Mouse (Mus musculus) neural tube, embryonic 14.5 days (tissue): ENCODE measurements around the gene Cox7a1. TPM values are rescaled to one million over a fixed set of nuclear protein-coding genes. Genes with fewer than 3 reads are reported as not detected.

ENCODE experiments used
- ATAC-seq: fragments of 200-750 bp; cut with Nextera tagmentation; 2 replicates; pipeline ENCODE4 v1.8.0; 2017; ENCODE audit warnings: low read depth, mild to moderate bottlenecking, moderate TSS enrichment, moderate library complexity
- H3K27ac ChIP-seq: fragments of 300-500 bp; sonication (generic); 2 replicates; pipeline ENCODE4 v1.5.1; 2014; ENCODE audit warnings: low read depth, mild to moderate bottlenecking, control low read depth, low read length, moderate library complexity, mixed read lengths
- H3K27me3 ChIP-seq: fragments of 300-500 bp; sonication (generic); 2 replicates; pipeline ENCODE4 v1.6.1; 2014; ENCODE audit warnings: low read length; ENCODE audit not compliant: control insufficient read depth, insufficient read depth
- H3K36me3 ChIP-seq: fragments of 300-500 bp; sonication (generic); 2 replicates; pipeline ENCODE4 v1.6.1; 2014; ENCODE audit warnings: low read length, mixed read lengths; ENCODE audit not compliant: control insufficient read depth, insufficient read depth
- H3K4me1 ChIP-seq: fragments of 300-500 bp; sonication (generic); 2 replicates; pipeline ENCODE4 v1.6.1; 2014; ENCODE audit warnings: low read length; ENCODE audit not compliant: control insufficient read depth, insufficient read depth
- H3K4me2 ChIP-seq: fragments of 300-500 bp; sonication (generic); 2 replicates; pipeline ENCODE4 v1.6.1; 2014; ENCODE audit warnings: mild to moderate bottlenecking, low read depth, low read length, control low read depth
- H3K4me3 ChIP-seq: fragments of 300-500 bp; sonication (generic); 2 replicates; pipeline ENCODE4 v1.5.1; 2014; ENCODE audit warnings: low read depth, low read length, control low read depth, mixed read lengths
- H3K9ac ChIP-seq: fragments of 300-500 bp; sonication (generic); replicated peaks from 2 replicates; pipeline ENCODE4 v1.6.1; 2014; ENCODE audit warnings: low read depth, mild to moderate bottlenecking, control low read depth, low read length, mixed read lengths
- H3K9me3 ChIP-seq: fragments of 300-500 bp; sonication (generic); 2 replicates; pipeline ENCODE4 v1.6.1; 2016; ENCODE audit warnings: low read length; ENCODE audit not compliant: control insufficient read depth
- WGBS: fragments of 180-500 bp; shearing (Covaris S2); extraction: QIAGEN DNeasy Blood & Tissue Kit; methylation state at CpG from one replicate; pipeline ENCODE4 v1.1.7; 2014; 5-methylcytosine and 5-hydroxymethylcytosine counted together
- polyA plus RNA-seq: library from polyadenylated mRNA; unstranded; fragments of >200 nt; fragmentation: Nextera tagmentation; extraction: Ambion mirVana; gene quantifications from 2 replicates; pipeline ENCODE4 v1.2.1, GENCODE M21; 2014

Gene Cox7a1
- 4.7 and 5.9 TPM in 2 replicates for polyA plus RNA-seq

DNA sequence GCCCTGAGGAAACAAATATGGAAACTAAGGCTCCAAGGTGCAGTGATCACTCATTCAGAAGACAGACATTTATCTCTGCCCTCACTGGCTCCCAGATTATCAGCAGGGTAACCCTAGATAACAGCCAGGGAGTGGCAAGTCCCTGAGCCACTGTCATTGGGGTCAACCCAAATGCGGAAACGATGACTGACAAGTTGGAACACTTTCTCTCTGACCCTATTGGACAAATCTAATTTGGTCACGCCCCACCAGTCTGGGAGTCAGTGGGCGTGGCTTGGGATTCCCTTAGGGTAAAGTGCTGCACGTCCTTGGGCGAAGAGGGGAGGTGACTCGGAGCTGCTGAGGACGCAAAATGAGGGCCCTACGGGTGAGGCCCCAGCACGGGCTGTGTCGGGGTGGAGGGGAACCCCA, at the start of gene Cox7a1:
TSS of gene Cox7a1 (plus strand) at position 266 of the 411 bp plus-strand sequence.
- no peaks in the 10 kb centered on the region for H3K27me3 ChIP-seq
- H3K4me2 ChIP-seq = peak within 1 kb of the TSS; percentile 28; the same call in 1 of the 2 replicates
- 1% methylated on average over 11 of the region's 11 CpGs for whole genome bisulfite sequencing
- peaks cover 5% of the 10 kb centered on the region; the same call in 1 of the 2 replicates for H3K4me1 ChIP-seq
- peak; percentile 31; the same call in 1 of the 2 replicates for ATAC-seq
- no peak within 1 kb of the TSS for H3K27ac ChIP-seq
- no peaks in the 10 kb centered on the region for H3K9me3 ChIP-seq
- no peak within 1 kb of the TSS for H3K4me3 ChIP-seq
- H3K36me3 ChIP-seq = peaks cover 24% of the 10 kb centered on the region
- H3K9ac ChIP-seq = no peak within 1 kb of the TSS

GRCm38 (mm10) chr7:30136826-30137225, 47.1 kb upstream of the Cox7a1 start:
- no peak overlapping the region for H3K27ac ChIP-seq
- H3K9me3 ChIP-seq = no peaks in the 10 kb centered on the region
- no peaks in the 10 kb centered on the region for H3K4me1 ChIP-seq
- no peak overlapping the region for H3K4me3 ChIP-seq
- H3K36me3 ChIP-seq = peaks cover 31% of the 10 kb centered on the region
- no peak for ATAC-seq
- H3K9ac ChIP-seq = no peak overlapping the region
- no peaks in the 10 kb centered on the region for H3K27me3 ChIP-seq
- H3K4me2 ChIP-seq = no peak overlapping the region
- 91% methylated on average over 10 of the region's 10 CpGs for WGBS

GRCm38 (mm10) chr7:30143170-30143554, 40.8 kb upstream of the Cox7a1 start:
- WGBS = 13% methylated on average over 8 of the region's 8 CpGs
- Histone ChIP-seq H3K4me2 (peak overlapping the region; percentile 54), H3K36me3 (no peaks in the 10 kb centered on the region), H3K4me1 (no peaks in the 10 kb centered on the region), H3K9ac (peak overlapping the region; percentile 55), H3K27me3 (no peaks in the 10 kb centered on the region), H3K9me3 (no peaks in the 10 kb centered on the region), H3K4me3 (peak overlapping the region; percentile 54), H3K27ac (peak overlapping the region; percentile 5; the same call in 1 of the 2 replicates)
- ATAC-seq = peak; percentile 49

GRCm38 (mm10) chr7:30143555-30144209, 40.3 kb upstream of the Cox7a1 start:
- Histone ChIP-seq H3K9ac (peak overlapping the region; percentile 55), H3K4me1 (no peaks in the 10 kb centered on the region), H3K27ac (peak overlapping the region; percentile 78), H3K27me3 (no peaks in the 10 kb centered on the region), H3K9me3 (peaks cover 4% of the 10 kb centered on the region; the same call in 1 of the 2 replicates), H3K4me2 (peak overlapping the region; percentile 54), H3K4me3 (peak overlapping the region; percentile 54), H3K36me3 (no peaks in the 10 kb centered on the region)
- peak; percentile 96 for ATAC-seq
- 2% methylated on average over 35 of the region's 35 CpGs for WGBS

- Histone ChIP-seq H3K4me3 (no peak overlapping the region), H3K27me3 (no peaks in the 10 kb centered on the region), H3K9ac (no peak overlapping the region), H3K4me2 (no peak overlapping the region), H3K4me1 (no peaks in the 10 kb centered on the region), H3K9me3 (peaks cover 6% of the 10 kb centered on the region), H3K27ac (no peak overlapping the region), H3K36me3 (no peaks in the 10 kb centered on the region)
- 91% methylated on average over 5 of the region's 5 CpGs for WGBS
- ATAC-seq = no peak
Observed at GRCm38 (mm10) chr7:30147011-30147410, 36.9 kb upstream of the Cox7a1 start.

DNA sequence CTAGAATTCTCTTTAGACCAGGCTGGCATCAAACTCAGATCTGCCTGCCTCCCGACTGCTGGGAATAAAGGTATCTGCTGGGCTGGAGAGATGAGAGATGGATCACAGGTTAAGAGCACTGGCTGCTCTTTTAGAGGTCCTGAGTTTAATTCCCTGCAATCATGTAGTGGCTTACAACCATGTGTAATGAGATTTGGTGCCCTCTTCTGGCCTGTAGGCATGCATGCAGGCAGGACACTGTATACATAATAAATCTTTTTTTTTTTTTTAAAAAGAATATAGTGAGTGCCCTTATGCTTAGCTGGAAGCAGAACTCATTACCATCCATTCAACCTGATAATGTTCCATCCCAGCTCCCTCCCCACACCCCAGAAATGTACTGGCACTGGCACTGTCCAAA, 29.9 kb upstream of the Cox7a1 start:
- no peak overlapping the region for H3K9ac ChIP-seq
- H3K27ac ChIP-seq = no peak overlapping the region
- no peak overlapping the region for H3K4me3 ChIP-seq
- H3K4me1 ChIP-seq = no peaks in the 10 kb centered on the region
- ATAC-seq = no peak
- H3K36me3 ChIP-seq = peaks cover 16% of the 10 kb centered on the region
- no peaks in the 10 kb centered on the region for H3K27me3 ChIP-seq
- peaks cover 18% of the 10 kb centered on the region for H3K9me3 ChIP-seq
- WGBS = 96% methylated on average over 1 of the region's 1 CpGs
- no peak overlapping the region for H3K4me2 ChIP-seq

- peaks cover 28% of the 10 kb centered on the region for H3K36me3 ChIP-seq
- H3K27ac ChIP-seq = no peak overlapping the region
- no peak overlapping the region for H3K9ac ChIP-seq
- 99% methylated on average over 3 of the region's 3 CpGs for WGBS
- no peaks in the 10 kb centered on the region for H3K4me1 ChIP-seq
- no peaks in the 10 kb centered on the region for H3K27me3 ChIP-seq
- H3K4me2 ChIP-seq = no peak overlapping the region
- H3K9me3 ChIP-seq = peaks cover 28% of the 10 kb centered on the region
- no peak overlapping the region for H3K4me3 ChIP-seq
- no peak for ATAC-seq
Observed at GRCm38 (mm10) chr7:30155507-30155906, 28.4 kb upstream of the Cox7a1 start.

GRCm38 (mm10) chr7:30163113-30163512, 20.8 kb upstream of the Cox7a1 start:
- Histone ChIP-seq H3K9me3 (peaks cover 46% of the 10 kb centered on the region), H3K9ac (no peak overlapping the region), H3K27me3 (no peaks in the 10 kb centered on the region), H3K4me2 (no peak overlapping the region), H3K4me3 (no peak overlapping the region), H3K4me1 (peaks cover 5% of the 10 kb centered on the region; the same call in 1 of the 2 replicates), H3K27ac (no peak overlapping the region), H3K36me3 (peaks cover 50% of the 10 kb centered on the region)
- WGBS = 95% methylated on average over 5 of the region's 5 CpGs
- no peak for ATAC-seq

DNA sequence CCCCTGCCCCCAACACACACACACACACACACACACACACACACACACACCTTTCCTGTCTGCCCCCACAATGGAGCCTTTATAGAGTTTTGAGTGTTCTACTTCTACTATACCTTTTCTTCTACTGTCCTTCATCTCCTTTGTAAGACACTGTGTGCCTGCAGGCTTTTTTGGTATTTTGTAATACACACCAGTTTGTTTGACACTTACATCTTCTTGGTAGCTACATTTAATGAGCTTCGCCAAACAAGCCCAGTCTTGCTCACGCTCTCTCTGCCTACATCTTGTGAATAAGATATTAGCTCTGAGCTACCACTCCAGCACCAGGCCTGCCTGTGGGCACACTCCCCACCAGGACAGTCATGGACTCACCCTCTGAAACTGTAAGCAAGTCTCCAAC, 19.2 kb upstream of the Cox7a1 start:
- H3K9me3 ChIP-seq = peaks cover 37% of the 10 kb centered on the region
- H3K27me3 ChIP-seq = no peaks in the 10 kb centered on the region
- no peak overlapping the region for H3K27ac ChIP-seq
- peaks cover 8% of the 10 kb centered on the region; the same call in 1 of the 2 replicates for H3K4me1 ChIP-seq
- H3K9ac ChIP-seq = no peak overlapping the region
- 100% methylated on average over 2 of the region's 2 CpGs for WGBS
- no peak for ATAC-seq
- peaks cover 33% of the 10 kb centered on the region for H3K36me3 ChIP-seq
- no peak overlapping the region for H3K4me2 ChIP-seq
- H3K4me3 ChIP-seq = no peak overlapping the region
